Mouse (Mus musculus) brain, embryonic 18.5 days (tissue): Measurements from ENCODE around the gene Olfr39.
"Not testable (repeated sequence)": the region's sequence is repeated elsewhere in the genome, so short reads cannot be mapped to it uniquely, and the experiment has no call there.

ENCODE experiments used
- DNase-seq: peaks from one replicate; pipeline ENCODE4 v3.0.0-alpha.2; 2012; ENCODE audit warnings: low read depth, low spot score

The Olfr39 gene

DNA sequence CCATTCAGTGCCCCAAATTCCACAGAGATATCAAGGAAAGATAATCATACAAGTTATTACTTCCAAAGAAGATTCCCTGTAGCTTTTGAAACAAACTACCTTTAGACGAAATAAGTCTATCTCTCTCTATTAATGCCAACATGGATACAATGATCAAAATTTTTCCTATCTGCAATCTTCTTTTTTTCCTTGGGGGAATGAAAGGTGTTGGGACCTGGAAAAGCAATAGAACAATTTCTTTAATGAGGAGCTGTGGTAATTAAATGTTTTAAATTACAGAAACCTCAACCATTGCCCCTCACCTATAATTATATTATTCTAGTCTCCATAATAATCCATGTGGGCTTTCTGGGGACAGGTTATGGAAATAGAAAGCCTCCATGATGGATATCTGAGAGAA, at the start of gene Olfr39:
Gene Olfr39, plus strand, starts transcription at position 301 of the 400 bp plus-strand sequence.
- DNase-seq, result no peak

DNA sequence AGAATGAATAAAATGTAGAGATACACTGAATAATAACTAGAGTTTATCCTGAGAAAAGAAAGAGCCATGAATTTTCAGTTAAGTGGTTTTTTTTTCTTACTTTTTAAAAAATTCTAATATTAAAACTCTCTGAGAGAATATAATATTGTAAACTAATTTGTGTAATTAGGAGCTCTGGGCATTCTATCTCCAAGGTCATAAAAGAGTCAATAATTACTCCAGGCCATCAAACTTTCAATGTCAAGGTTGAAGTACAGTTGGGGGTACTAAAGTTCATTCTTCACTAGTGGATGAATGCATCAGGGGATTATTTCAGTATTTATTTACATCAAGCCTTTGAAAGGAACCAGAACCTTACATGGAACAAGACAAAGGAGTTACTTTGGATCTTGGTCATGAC, 45.3 kb upstream of the Olfr39 start, which contains the start of gene Olfr872:
Gene Olfr872, plus strand, starts transcription at position 301 of the 400 bp plus-strand sequence.
- no peak for DNase-seq

DNA sequence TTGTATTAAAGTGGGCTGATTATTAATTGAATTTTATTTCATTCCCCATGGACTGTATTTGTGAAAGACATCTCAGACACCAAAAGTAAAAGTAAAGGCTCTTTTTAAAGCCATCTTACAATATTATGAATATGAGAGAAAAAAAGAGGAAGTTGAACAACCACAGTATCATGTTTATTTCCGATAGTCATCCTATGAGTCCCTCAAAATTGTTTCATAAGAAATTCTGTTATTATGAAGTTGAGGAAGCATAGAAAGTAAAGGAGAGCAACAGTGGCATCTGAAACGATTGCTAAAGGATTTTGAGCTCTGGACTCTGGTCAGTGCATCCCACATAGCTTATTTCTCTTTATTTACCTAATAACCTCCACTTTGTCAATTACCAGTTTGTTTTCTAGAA, 44.8 kb upstream of the Olfr39 start:
- no peak for DNase-seq

DNA sequence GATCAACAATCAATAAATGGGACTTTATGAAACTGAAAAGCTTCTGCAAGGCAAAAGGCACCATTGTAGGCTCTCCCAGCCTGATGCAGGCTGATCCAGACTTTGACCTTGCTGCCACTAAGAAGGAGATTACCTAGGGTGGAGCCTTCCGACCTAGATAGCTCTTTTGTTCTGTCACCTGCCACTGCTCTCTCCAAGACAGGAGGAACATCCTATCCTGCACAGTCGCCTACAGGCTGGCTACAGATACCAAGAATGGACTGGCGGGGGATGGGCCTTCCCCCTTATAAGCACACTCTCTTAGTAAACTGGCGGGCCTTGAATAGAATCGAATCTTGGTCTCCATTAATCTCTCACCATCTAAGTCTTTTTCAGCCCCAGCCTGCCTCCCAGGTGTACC, 13.4 kb downstream of the Olfr39 start:
- DNase-seq, result not testable (repeated sequence)

DNA sequence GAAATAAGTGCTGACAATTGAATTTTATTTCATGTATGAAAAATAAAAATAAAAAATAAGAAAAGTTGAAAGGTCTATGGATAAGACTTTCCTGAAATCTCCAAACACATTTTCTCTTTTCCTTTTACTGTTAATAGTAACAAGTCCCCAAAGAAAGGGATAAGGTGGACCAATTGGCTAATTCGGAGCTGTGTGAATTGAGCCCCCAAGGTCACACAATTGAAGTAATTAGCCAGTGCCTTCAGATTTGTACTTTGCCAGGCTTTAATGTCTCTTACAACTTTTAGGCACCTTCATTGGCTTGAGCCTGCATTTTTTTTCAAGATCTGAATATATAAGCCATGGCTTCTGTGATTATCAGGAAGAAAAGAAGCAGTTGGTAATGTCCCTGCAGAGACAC, 16.1 kb downstream of the Olfr39 start, which contains the start of gene Olfr873:
Gene Olfr873, plus strand, starts transcription at position 301 of the 400 bp plus-strand sequence.
- DNase-seq, result no peak

DNA sequence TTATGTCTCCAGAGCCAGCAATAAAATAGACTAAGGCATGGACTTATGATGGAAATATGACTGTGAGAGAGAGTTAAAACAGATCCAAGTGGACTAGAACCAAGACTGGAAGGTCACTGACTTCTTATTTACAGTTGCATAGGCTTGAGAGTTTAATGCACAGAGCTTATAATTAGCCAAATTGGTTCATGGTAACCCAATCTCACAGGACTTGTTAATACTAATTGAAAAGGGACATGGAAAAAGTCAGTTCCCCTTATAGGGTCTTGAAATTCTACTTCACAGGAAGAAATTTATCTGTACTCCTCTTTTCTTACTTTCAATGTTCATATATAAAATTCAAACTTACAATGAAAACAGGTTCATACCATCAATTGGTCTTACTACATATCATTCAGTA, 53.8 kb downstream of the Olfr39 start, which contains the start of gene Olfr18:
Gene Olfr18, minus strand, starts transcription at position 101 of the 400 bp plus-strand sequence.
- no peak for DNase-seq
